ENCODE assay signal across 7 mouse cellular contexts in the genomic region with DNA sequence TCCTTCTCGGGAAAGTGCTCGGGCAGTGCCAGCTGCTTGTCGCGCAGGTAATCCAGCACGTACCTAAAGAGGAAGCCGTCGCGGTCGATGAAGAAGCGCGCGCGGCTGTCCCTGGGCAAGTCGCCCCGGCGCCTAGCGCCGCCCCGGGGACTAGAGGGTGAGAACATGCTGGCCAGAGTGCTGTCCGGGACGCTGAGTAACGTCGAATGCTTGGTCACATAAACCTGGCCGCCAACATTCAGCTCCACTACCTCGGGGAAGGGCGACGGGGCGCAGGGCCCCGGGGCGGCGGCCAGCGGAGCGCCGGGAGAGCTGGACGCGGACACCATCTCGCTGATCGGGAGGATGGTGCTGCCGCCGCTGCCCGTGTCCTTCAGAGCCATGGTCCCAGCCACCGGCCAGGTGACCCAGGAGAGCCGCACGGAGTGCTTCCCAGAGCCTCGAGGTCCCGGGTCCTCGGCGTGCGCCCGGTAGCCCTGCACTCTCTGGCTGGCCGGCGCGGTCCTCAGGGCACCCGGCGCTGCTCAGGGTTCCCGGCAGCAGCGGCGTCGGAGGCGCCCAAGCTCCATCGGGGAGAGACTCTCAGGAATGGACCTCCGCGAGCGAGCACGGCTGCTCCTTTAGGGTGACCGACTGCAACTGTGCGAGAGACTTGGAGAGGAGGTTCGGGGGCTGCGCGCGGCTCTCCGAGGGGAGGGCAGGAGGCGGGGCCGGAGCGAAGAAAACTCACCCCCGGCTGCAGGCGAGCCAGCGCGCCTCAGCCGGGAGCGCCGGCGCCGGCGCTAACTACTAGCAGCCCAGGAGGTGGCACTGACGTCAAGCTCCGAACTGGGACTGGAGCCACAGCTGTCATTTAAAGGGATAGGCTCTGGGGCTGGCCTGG. TPM values are rescaled to one million over a fixed set of nuclear protein-coding genes. Genes with fewer than 3 reads are reported as not detected.
DNase-seq lines count a peak whose midpoint lies in the region; ATAC-seq lines count a peak whose summit lies in the region.

A gene (minus strand): TSS at position 761 of the 883 bp plus-strand sequence.

- peak within 1 kb of the TSS; percentile 51; the same call in 1 of the 2 replicates for H3K27ac ChIP-seq in embryonic facial prominence, embryonic 10.5 days (replicated peaks)
- H3K27ac ChIP-seq in midbrain, embryonic 11.5 days (ENCODE audit: low read depth, low read length), result no peak within 1 kb of the TSS; the same call in 1 of the 2 replicates
- peak within 1 kb of the TSS; percentile 24; the same call in 1 of the 2 replicates for H3K27ac ChIP-seq in stomach, embryonic 14.5 days (ENCODE audit: low read length)

- peaks cover 22% of the 10 kb centered on the region for H3K4me1 ChIP-seq in embryonic facial prominence, embryonic 10.5 days
- H3K4me1 ChIP-seq in midbrain, embryonic 11.5 days (ENCODE audit: control insufficient read depth, insufficient read depth, low read length), result peaks cover 6% of the 10 kb centered on the region; the same call in 1 of the 2 replicates
- H3K4me1 ChIP-seq in stomach, embryonic 14.5 days (ENCODE audit: control insufficient read depth, insufficient read depth, low read length), result peaks cover 4% of the 10 kb centered on the region; the same call in 1 of the 2 replicates

- WGBS in embryonic facial prominence, embryonic 10.5 days, result under 1% methylated on average over 87 of the region's 87 CpGs
- WGBS in midbrain, embryonic 11.5 days, result under 1% methylated on average over 87 of the region's 87 CpGs
- under 1% methylated on average over 87 of the region's 87 CpGs for WGBS in stomach, embryonic 14.5 days

- intact Hi-C loops in left cerebral cortex, postnatal 4 days (cut with DNase I), result loop anchor here (2.0 to 10.0 kb wide), 4 partner anchors 180 to 1216 kb away; no protein-coding TSS in a partner anchor

- DNase-seq in brain, embryonic 18.5 days (ENCODE audit: low read depth, low spot score), result peak; percentile 66
- DNase-seq in embryonic facial prominence, embryonic 10.5 days (ENCODE audit: low spot score), result peak; percentile 85
- peak; percentile 9 for DNase-seq in heart, adult 8-10 months (ENCODE audit: low spot score)
- peak; percentile 15 to 23 for DNase-seq in kidney, adult 8-10 months
- peak; percentile 88 for DNase-seq in left cerebral cortex, postnatal 4 days
- peak; percentile 96 for DNase-seq in midbrain, embryonic 11.5 days (ENCODE audit: low spot score, missing footprints)

- H3K4me3 ChIP-seq in embryonic facial prominence, embryonic 10.5 days, result peak within 1 kb of the TSS; percentile 68
- peak within 1 kb of the TSS; percentile 54 for H3K4me3 ChIP-seq in midbrain, embryonic 11.5 days (ENCODE audit: low read depth, low read length)
- peak within 1 kb of the TSS; percentile 50 for H3K4me3 ChIP-seq in stomach, embryonic 14.5 days (ENCODE audit: low read depth, low read length)

- H3K9me3 ChIP-seq in embryonic facial prominence, embryonic 10.5 days, result no peaks in the 10 kb centered on the region
- H3K9me3 ChIP-seq in midbrain, embryonic 11.5 days (ENCODE audit: control insufficient read depth, low read length), result no peaks in the 10 kb centered on the region
- H3K9me3 ChIP-seq in stomach, embryonic 14.5 days (ENCODE audit: control insufficient read depth, low read depth, low read length), result no peaks in the 10 kb centered on the region

- H3K9ac ChIP-seq in midbrain, embryonic 11.5 days (ENCODE audit: low read length), result peak within 1 kb of the TSS; percentile 55
- H3K9ac ChIP-seq in stomach, embryonic 14.5 days (replicated peaks; ENCODE audit: low read depth, low read length), result peak within 1 kb of the TSS; percentile 39; the same call in 1 of the 2 replicates

- peak; percentile 95 for ATAC-seq in midbrain, embryonic 11.5 days (ENCODE audit: low FRiP score)
- ATAC-seq in stomach, embryonic 14.5 days (ENCODE audit: insufficient number of reproducible peaks, insufficient read depth, low FRiP score, low read depth), result peak; percentile 85

- no peaks in the 10 kb centered on the region for H3K36me3 ChIP-seq in embryonic facial prominence, embryonic 10.5 days (replicated peaks)
- no peaks in the 10 kb centered on the region for H3K36me3 ChIP-seq in midbrain, embryonic 11.5 days (ENCODE audit: control insufficient read depth, insufficient read depth, low read length)
- no peaks in the 10 kb centered on the region for H3K36me3 ChIP-seq in stomach, embryonic 14.5 days (ENCODE audit: control insufficient read depth, insufficient read depth, low read length)

- peak within 1 kb of the TSS; percentile 90 for H3K4me2 ChIP-seq in midbrain, embryonic 11.5 days
- peak within 1 kb of the TSS; percentile 75 for H3K4me2 ChIP-seq in stomach, embryonic 14.5 days (replicated peaks; ENCODE audit: low read depth, low read length)

- peaks cover 40% of the 10 kb centered on the region for H3K27me3 ChIP-seq in embryonic facial prominence, embryonic 10.5 days (replicated peaks; ENCODE audit: low read depth, poor library complexity, severe bottlenecking)
- H3K27me3 ChIP-seq in midbrain, embryonic 11.5 days (ENCODE audit: control insufficient read depth, insufficient read depth, low read length), result peaks cover 12% of the 10 kb centered on the region
- no peaks in the 10 kb centered on the region for H3K27me3 ChIP-seq in stomach, embryonic 14.5 days (ENCODE audit: control insufficient read depth, insufficient read depth, low read length)

RNA-seq across cellular contexts. Expression of the gene that starts here (rescaled TPM):
- 0.58 and 0.66 TPM in 2 replicates for polyA plus RNA-seq in embryonic facial prominence, embryonic 10.5 days (2016; fragmentation: Nextera tagmentation; extraction: Ambion mirVana)
- total RNA-seq in heart, adult 8-10 months (2022), result 1 to 10 TPM in 2 of 4 experiments, under 1 TPM in 2; 0.92 to 1.1 (median 0.98) TPM
- total RNA-seq in left cerebral cortex, postnatal 4 days (2021), result 1 to 10 TPM; 8.4 TPM
- 2.5 and 2.6 TPM in 2 replicates for polyA plus RNA-seq in midbrain, embryonic 11.5 days (2014; fragmentation: Nextera tagmentation; extraction: Ambion mirVana)
- polyA plus RNA-seq in stomach, embryonic 14.5 days (2014; fragmentation: Nextera tagmentation; extraction: Ambion mirVana), result 5.2 TPM in 2 replicates

Comparison
In these comparisons a context has a peak if more than half of its experiments do, and no peak if none do; other contexts are left out.
1. RNA of the gene that starts here (total RNA-seq): 8.4 TPM in left cerebral cortex, postnatal 4 days; 0.92 to 1.1 TPM in heart, adult 8-10 months; every median in the first group is over 4 times any median in the second.
2. Peak in DNase-seq, H3K4me3 ChIP-seq and H3K27ac ChIP-seq in embryonic facial prominence, embryonic 10.5 days; RNA of the gene not detected or under 1 TPM.
3. DNase-seq: peak in every context shown above with its lines; median percentile 96 in midbrain, embryonic 11.5 days; 88 in left cerebral cortex, postnatal 4 days; 85 in embryonic facial prominence, embryonic 10.5 days; 66 in brain, embryonic 18.5 days; 19 in kidney, adult 8-10 months; 9 in heart, adult 8-10 months.
4. Peak in every context shown above with its lines, with median percentiles within 50 percentile points of each other: H3K4me3 ChIP-seq.